Mouse (Mus musculus): ENCODE results near the gene Olfr843. TPM values are rescaled to one million over a fixed set of nuclear protein-coding genes. Genes with fewer than 3 reads are reported as not detected.

Olfr843 gene
- not detected in 2 replicates for polyA plus RNA-seq (2012; rRNA removed)

DNA sequence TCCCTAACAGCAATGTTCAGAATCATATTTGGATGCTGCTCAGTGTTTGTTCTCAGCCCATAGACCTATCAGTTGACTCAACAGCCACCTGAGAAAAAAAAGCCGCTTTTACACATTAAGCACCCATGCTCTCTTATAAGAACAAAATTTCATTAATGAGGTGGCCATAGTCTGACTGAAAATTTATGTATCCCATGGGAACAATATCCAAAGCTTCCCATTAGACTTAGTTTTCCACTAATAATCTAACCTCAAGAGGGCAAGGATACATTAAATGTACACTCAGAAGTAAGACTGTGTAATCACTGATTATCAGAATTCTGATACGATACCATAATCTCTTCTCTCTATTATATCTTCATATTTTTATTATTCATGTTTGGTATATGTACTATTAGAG lies at the start of gene Olfr843:
TSS of gene Olfr843 (minus strand) at position 101 of the 400 bp plus-strand sequence.

Other genes starting within 250 kb of the Olfr843 start
- not detected in 2 replicates for gene Olfr835, start 219.3 kb downstream of the Olfr843 start, polyA plus RNA-seq (2012; rRNA removed)
- not detected in 2 replicates for gene Olfr836, start 131.6 kb downstream of the Olfr843 start, polyA plus RNA-seq (2012; rRNA removed)
- not detected in 2 replicates for gene Olfr837, start 115.7 kb downstream of the Olfr843 start, polyA plus RNA-seq (2012; rRNA removed)
- gene Olfr839-ps1, start 74.7 kb downstream of the Olfr843 start, polyA plus RNA-seq (2012; rRNA removed), result not detected in 2 replicates
- gene Olfr844, start 64.4 kb upstream of the Olfr843 start, polyA plus RNA-seq (2012; rRNA removed), result not detected in 2 replicates
- not detected in 2 replicates for gene Olfr845, start 84.5 kb upstream of the Olfr843 start, polyA plus RNA-seq (2012; rRNA removed)
- not detected in 2 replicates for gene Olfr846, start 112.0 kb upstream of the Olfr843 start, polyA plus RNA-seq (2012; rRNA removed)
- not detected in 2 replicates for gene Olfr847, start 126.7 kb upstream of the Olfr843 start, polyA plus RNA-seq (2012; rRNA removed)
- not detected in 2 replicates for gene Olfr849, start 188.3 kb upstream of the Olfr843 start, polyA plus RNA-seq (2012; rRNA removed)
- not detected in 2 replicates for gene Olfr850, start 226.3 kb upstream of the Olfr843 start, polyA plus RNA-seq (2012; rRNA removed)
- gene Olfr851, start 241.3 kb upstream of the Olfr843 start, polyA plus RNA-seq (2012; rRNA removed), result not detected in 2 replicates

All from colon, adult 2 months (tissue).